Mouse (Mus musculus) CD4-positive, CD25-positive, alpha-beta regulatory T cell, adult 2 months (primary cell): ENCODE measurements around the gene Cxcl14.

Experiments used
- DNase-seq: peaks from one replicate; pipeline ENCODE4 v3.0.0-alpha.2; 2012; ENCODE audit warnings: low read depth, low spot score

Cxcl14 gene

DNA sequence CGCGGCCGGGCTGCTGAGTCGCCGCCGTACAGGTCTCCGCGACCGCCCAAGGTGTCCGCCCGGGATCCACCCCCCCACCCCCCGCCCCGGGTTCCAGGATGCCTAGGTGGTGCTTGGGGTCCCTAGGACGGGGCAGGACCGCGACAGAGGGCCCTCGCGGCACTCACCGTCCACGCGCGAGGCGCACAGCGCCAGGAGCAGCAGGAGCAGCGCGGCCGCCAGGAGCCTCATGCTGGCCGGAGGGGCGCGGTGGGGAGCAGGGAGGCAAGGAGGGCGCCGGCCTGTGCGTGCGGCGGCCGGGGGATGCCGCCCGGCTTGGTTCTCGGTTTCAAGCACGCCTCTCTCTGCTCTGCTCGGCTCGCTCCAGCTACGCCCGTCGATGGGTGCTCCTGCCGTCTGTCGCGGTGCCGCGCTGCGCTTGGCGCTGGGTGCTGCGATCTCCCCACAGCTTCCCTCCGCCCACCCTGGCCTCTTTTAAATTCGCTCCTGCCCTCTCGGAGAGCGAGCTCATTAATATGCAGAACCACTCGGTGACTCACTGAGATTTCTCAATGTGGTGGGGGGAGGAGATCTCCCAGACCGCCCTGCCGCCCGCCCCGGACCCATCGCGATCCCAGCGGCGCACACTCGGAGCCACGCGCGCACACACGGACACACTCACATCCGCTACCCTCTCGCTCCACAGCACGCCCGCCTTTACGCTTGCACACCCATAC is at the start of gene Cxcl14:
Cxcl14 (minus strand) TSS at position 609 of the 716 bp plus-strand sequence.
- no peak for DNase-seq

DNA sequence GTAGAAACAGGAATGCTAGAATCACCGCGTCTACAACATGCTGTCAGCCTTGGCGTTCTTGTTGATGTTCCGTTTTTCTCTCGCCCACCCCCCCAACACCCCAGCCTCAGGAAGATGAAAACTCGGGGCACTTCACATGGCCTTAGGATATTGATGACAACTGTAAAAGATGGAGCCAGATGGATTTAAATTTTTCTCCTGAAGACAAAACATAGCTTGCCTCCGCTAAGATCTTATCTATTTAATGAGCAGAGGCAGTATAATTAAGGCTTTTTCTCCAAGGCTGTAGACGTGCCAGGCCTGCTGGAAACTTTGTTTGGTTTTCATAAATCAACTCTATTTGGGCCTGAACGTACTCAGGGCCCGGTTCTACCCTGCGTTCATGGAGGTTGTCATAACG is 48.0 kb upstream of the Cxcl14 start:
- DNase-seq: no peak

DNA sequence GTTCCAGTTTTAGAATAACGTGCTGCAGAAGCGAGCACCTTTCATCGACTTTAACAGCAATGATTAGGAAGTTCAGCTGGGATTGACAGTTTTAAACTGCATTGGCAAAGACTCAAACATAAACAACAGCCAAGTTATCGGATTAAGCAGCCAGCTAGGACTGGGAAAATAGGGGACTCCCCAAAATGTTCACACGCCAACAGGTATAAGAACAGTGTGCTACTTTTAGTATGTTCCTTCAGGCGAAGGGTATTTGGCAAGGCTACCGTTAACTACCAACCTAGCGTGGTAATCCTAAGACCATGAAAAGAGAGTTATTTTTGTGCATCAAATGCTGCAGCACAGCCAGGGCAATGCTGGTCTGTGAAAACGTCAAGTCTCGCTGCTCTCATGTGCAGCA is 46.1 kb upstream of the Cxcl14 start:
- no peak for DNase-seq

DNA sequence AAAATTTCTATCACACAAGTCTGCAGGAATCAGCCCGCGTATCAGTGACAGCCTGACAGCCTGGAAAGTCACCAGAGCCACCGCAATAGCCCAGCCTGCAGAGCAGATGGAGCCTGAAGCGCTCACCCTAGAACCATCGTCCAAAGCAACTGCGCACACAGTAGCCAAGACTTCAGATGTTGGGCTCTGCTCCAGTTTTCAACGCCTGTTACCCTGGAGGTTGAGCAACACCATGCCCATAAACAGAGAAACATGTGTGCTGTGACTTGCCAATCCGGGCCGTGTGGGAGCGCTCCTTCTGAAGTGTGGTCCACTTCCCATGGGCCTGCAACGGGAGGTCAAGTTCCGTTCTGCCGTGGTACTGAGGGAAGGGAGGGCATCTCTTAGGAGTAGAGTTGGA is 44.2 kb upstream of the Cxcl14 start:
- DNase-seq: no peak

DNA sequence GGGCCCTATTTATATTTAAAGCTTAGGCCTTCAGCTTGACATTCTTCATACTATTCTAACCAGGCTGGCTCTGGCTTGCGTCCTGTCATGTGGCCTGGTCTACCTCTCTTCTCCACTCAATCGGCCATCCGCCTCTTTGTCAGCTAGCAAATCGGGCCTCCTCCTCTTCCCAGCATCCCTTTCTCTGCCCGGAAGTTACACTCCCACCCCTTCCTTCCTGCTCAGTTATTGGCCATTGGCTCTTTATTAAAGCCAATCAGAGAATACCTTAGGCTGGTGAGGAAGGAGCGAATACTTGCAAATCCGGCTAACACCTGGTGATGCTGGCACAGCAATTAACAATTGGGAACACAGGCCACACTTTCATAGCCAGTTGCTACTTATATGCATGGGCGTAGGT is 43.5 kb upstream of the Cxcl14 start:
- DNase-seq: no peak

DNA sequence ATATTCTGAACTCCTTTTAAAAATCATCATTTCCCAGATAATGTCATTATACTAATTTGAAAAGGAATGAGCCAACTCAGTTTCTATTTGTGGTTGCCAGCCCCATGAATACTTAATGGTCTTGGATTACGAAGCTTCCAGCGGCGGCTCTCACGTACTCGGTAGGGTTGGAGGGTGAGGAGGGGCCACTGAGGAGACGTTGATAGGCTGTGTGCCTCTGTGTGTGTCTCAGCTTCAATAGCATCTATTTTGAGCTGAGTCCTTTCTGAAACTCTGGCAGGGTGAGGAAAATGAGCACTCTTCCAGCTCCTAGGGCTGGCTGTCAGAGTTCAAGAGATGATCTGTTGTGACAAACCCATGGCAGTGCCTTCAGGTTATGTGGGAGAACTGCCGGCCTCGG is 40.6 kb upstream of the Cxcl14 start:
- DNase-seq: no peak

DNA sequence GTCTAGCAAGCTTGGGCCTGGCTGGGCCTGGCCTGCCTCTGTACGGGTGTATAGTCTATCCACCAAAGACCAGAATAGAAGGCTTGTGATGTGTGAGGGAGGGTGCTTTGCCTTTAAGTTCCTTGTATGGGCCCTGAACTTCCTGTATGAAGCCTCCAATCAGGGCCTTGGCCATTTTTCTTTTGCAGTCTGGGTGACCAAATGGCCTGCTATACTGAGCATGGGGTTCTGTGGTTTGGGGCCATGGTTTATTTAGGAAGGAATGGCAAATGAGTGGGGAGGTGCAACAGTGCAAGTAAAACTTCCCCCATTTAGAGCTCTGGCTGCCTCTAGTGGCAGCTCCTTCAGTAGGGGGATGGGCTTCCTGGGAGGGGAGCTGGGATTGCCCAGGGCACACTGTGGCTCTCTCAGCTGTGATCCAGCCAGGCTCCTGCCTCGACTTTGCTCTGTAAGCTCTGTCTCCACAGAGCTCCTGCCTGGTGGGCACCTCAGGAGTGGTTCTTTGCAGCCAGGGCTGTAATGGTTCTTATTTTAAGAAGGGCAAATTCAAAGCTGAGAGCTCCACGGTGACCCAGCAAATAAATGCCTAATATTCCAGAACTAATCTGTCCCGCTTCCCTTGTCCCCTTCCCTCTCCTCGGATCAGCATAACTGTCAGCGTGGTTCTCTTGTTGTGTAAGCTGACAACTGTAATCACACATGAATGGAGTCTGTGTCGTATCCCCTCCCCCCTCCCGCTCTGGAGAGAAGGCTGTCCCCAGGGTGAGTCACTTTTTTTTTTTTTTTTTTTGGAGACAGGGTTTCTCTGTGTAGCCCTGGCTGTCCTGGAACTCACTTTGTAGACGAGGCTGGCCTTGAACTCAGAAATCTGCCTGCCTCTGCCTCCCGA is 38.7 kb upstream of the Cxcl14 start:
- DNase-seq: no peak

DNA sequence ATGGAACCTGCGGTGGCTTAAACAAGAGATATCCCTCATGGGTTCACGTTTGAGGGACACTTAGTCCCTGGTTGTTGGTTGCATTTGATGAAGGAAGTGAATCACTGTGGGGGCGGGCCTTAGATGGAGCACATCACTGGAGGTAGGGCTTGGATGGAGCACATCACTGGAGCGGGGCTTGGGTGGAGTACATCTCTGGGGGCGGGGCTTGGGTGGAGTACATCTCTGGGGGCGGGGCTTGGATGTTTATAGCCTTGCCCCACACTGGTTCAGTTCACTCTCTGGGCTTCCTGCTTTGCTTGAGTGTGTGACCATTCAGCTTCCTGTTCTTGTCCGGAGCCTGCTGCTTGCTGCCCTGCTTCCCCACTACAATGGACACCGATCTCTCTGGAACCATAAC is 37.9 kb upstream of the Cxcl14 start:
- DNase-seq: no peak

DNA sequence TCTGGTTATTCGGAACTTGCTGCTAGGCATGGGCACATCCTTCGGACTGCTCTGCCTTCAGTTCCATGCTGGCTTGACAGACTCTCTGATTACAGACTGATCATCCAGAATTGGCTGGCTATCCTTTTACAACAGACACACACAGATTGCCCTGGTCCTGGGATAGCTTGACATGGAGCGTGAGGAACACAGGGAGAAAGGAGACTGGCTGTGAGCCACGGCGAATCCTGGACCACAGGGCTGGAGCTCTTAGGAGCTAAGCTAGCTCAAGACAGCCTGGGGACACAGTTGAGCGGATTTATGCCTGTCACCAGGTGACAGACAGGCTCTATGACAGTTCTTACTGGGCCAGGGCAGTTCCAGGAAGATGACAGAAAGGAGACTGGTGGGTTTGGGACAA is 36.0 kb upstream of the Cxcl14 start:
- DNase-seq: no peak

DNA sequence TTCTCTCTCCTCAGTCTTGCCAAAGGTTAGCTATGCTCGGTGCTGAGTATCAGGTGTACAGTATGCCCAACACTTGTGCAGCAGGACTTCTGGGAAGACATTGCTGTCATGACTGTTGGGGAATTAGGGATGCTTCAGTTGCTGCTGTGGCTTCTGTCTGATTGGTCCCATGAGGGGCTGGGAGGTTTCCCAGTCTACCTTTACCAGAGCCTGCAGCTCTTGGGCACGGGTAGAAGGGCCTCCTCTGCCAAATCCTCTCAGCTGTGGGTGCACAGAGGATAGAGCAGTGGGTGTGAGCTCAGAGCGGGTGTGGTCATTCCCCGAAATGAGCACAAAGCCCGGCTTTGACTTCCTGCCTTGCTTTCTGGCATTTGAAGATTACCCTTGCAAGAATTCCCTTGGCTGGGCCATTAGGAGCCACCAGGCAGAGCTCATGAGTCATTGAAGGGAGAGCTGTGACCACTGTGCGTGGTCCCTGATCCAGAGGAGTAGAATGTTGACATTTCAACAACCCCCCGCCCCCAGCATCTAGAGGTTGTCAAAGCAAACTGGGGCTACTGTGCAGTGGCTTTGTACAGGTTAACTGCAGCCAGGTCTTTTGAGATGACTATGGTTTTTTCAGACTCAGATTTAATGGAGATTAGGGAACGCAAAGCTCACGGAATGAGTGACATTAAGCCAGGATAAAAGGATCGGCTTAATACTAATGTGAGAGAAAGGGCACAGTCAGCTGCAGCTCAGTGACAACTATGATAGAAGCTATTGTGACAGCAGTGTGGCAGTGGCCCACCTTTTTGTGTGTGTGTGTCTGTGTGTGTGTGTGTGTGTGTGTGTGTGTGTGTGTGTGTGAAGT is 34.5 kb upstream of the Cxcl14 start:
- no peak for DNase-seq

DNA sequence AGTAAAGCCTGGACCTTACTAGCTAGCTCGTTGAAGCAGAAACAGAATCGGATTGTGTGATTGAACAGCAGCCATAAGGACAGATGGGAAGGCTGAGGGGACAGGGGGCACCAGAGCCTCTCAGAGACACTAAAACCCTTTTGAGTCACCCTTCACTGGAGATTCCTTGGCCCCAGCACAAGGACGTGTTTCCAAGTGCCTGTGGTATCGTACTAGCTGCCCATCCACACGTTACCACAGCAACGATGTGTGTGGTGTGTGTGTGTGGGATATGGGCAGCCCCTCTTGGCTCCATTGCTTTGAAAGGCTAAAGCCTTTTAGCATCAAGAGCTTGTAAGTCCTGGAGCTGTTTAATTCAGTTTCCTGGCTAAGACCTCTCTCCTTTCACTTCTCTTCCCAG is 33.4 kb upstream of the Cxcl14 start:
- no peak for DNase-seq

DNA sequence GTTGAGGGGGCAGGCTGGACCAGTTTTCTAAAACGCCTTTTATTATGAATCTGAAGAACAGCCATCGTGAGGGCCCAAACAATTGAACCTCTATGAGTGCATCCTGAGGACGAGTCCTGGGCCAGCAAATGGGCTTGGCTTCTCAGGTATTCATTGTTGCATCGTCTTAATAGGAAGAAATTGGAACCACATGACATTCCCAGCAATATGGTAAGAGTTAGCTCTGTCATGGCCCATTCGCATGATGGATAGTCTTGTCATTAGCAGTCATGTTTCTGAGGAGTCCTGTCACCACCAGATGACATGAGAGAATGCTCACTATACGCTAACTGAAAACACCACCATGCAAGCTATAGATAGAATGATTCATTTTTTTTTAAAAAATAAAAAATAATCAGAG is 32.8 kb upstream of the Cxcl14 start:
- no peak for DNase-seq

DNA sequence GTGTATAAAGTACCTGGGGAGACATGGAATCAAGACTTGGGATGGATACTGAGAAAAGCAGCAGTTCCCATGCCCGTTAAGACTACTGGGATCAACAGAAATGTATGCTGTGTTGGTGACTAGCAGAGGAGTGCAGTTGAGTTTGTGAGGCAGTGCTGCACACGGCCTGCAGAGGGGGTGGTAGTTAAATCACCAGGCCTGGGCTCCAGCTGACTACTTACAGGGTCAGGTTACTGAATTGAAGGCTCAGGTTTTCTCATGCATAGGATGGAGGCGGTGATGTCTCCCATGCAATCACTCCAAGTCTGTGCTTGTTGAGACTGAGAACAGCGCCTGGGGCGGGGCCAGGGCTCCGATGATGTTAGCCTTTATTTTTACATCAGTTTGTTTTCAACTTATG is 31.4 kb upstream of the Cxcl14 start:
- no peak for DNase-seq

DNA sequence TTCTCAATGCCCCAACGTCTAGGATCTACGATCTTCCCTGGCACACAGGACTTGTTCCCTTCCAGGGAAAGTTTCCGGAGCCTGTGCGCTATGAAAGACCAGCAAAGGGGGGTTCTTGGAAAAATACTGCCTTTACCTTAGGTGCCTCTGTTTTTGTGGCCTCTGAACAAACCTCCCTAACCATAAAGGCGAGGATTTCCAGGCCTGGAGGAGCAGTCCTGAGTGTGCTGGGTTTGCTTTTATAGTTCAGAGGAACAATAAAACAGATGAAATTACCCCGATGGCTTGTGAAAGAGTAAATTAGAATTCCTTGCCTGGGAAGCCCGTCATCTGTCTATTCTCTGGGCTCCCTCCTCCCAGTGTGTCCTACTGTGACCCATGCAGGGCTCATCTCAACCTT is 25.3 kb upstream of the Cxcl14 start:
- no peak for DNase-seq

DNA sequence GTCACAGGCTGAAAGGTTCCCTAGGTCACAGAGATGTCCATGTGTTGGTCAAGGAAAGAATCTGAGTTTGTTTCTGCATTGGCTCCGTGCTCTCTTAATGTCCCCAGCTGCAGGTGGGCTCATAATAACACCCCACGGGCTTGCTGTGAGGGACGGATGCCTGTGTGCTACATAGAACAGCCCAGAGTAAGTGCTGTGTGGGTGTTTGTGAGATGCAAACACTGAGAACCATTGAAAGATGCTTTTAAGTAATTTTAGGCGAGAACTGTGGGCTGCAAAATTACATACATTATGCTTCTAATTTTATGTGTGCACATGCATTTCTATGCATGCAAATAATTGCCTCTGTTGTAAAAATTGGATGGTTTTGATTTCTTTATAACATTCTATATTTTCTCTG is 20.6 kb upstream of the Cxcl14 start:
- DNase-seq: no peak

DNA sequence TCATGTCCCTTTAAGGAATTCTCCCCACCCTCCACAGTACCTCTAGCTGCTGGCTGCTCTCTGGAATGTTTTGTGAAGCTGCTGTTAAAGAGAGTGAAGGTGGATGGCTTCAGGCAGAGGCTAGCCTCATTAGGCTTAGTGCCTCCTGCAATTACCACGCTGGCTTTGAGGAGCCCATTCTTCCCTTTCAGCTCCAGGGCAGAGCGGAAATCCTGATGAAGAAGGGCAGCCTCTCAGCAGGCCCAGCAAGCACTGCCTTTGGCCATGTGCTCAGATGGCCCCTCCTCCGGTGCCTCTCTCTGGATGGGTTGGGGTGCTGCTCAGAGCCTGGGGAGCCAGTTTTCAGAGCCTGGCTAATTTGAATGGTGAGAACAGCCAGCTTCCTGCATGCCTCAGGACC is 18.9 kb upstream of the Cxcl14 start:
- DNase-seq: no peak

DNA sequence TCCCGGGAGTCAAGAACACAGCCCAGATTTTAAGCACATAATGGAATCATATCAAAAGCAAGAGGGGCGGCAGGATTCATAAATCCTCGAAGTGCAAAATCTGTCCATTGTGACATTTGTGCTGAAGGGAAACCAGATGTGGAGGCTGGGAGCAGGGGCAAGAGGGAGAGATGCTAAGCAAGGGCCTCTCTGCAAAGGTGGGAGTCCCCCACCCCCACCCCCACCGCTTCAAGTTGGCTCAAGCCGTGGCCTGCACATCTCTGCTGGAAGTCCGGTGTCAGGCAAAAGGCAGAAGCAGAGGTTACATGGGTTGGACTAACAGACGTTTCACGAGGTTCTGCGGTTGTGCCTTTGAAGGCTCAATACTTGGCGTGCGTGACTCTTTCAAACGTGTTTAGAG is 8.7 kb upstream of the Cxcl14 start:
- DNase-seq: no peak

DNA sequence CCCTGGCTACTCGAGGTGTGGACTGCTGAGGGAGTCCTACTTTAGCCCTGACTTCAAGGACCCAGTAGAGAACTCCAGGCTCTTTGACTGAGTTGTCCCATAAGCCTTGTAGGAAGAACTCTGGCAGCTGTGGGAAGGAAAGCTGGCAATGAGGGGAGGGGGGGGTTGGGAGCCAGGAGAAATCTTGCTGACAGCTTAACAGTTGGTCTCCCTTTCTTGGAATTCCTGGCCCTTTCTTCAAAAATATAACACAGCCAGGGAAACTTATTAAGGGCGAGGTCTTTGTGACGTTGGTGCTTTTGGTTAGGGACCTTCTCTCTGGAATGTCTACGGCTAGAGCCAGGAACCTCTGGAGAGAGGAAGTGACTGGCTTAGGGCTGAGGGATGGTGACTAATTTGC is 8.1 kb upstream of the Cxcl14 start:
- DNase-seq: no peak

DNA sequence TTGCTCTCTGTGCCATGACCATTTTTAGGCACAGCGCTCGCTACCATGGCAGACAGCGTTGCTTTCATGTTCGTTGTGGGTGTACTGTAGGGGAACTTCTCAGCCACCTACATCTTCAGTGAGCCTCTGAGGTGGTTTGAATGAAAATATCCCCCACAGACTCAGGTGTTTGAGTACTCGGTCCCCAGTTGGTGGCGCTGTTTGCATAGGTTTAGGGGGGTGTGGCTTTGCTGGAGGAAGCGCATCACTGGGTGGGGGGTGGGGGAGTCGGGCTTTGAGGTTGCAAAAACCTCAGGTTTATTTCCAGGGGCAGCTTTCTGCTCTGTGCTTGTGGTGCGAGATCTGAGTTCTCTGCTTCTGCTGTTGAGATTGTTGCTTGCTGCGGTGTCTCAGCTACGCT is 3.0 kb upstream of the Cxcl14 start:
- no peak for DNase-seq

DNA sequence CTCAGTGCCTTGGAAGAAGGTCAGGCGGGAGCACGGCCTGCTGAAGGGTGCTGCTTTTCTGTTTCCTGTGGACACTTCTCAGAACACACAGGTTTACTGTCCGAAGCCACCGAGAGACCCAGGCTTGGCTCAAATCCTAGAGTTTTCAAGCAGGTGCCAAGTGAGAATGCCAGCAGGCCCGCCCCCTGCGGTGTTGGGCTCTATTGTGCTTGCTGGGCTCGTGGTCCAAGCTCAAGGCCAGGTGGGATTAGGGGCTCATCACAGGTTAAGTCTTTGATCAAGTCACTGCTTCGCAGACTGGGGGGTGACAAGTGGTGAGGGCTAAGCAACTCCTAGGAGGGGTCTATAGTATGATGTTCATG is 289 bp upstream of the Cxcl14 start:
- no peak for DNase-seq

DNA sequence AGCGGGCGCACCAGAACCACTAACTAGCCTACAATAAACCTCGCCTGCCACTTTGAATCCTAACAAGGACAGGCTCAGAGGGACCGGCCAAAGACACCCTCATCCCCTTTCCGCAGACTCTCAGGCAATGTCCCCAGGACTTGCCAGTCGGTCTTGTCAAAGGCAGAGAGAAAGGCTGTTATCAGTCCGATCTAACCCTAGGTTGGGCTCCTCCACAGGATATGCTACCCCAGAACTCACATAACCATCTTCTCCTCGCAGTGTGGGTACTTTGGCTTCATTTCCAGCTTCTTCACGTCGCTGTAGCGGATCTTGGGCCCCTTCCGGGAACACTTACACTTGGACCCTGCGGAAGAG is 787 bp downstream of the Cxcl14 start:
- DNase-seq: no peak

DNA sequence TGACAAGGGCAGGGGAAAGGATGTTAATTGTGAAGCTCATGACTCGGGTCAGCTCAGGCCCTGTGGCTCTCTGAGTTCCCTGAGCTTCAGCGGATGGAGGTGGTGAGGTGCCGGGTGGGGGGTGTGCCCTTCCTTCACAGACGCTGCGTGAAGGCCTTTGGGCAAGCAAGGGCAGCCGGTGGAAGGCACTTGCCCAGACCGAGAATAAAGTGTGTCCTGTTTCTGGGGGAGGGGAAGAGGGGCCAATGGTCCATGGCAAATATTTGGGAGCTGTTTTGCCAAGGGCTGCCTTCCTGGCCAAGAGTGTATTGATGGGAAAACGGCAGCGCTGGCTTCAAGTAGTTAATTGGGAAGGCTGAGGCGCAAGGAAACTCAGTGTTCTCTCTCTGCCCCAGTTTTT is 1.4 kb downstream of the Cxcl14 start:
- no peak for DNase-seq

DNA sequence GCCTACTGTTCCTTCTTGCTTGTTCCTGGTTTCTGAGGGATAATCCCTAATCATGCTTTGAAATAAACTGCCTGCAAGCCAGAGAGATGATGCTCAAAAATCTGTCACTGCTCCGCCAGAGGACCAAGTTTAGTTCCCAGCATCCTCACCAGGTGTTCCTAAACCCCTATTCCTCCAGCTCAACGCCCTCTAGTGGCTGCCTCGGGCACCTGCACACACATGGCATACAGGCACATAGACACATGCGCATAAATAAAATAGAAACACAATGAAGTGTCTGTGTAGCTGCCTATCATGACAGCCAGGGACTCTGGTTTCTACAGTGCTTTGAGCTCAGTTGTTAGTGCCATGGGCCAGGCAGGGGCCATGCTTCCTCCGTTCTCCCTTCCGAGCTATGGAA is 6.4 kb downstream of the Cxcl14 start:
- DNase-seq: no peak
